22 mouse cellular contexts compared by ENCODE assay signal in genomic region chr13:53270549-53270948, GRCm38 (mm10). TPM values are rescaled to one million over a fixed set of nuclear protein-coding genes. Genes with fewer than 3 reads are reported as not detected.
"Had no signal": no experiment of that assay in that cellular context is flagged by ENCODE, and none has a peak within 500 bp of the region (broad histone marks: within the 10 kb centered on the region; RNA-seq: fewer than 3 reads in every experiment).

No protein-coding gene starts in this region.

- DNase-seq: liver, postnatal 0 days; lung, adult 2 months; lung, postnatal 4 days; midbrain, embryonic 14.5 days; retina, postnatal 1 day; right cerebral cortex, adult 18-20 months; right cerebral cortex, postnatal 25 days; right cerebral cortex, postnatal 4 days; spleen, adult 18-20 months; thymus, adult 2 months; thymus, postnatal 25 days; thymus, postnatal 4 days had no signal

- H3K27ac ChIP-seq: lung, embryonic 15.5 days; midbrain, embryonic 10.5 days; midbrain, embryonic 12.5 days; neural tube, embryonic 13.5 days; neural tube, embryonic 15.5 days had no signal

- ATAC-seq: liver, postnatal 0 days; lung, postnatal 0 days; midbrain, embryonic 16.5 days had no signal

- H3K36me3 ChIP-seq: lung, embryonic 15.5 days; midbrain, embryonic 10.5 days; midbrain, embryonic 12.5 days; neural tube, embryonic 13.5 days; neural tube, embryonic 15.5 days had no signal

- H3K27me3 ChIP-seq: lung, embryonic 15.5 days; midbrain, embryonic 12.5 days; neural tube, embryonic 13.5 days; neural tube, embryonic 15.5 days had no signal

- H3K9me3 ChIP-seq: lung, embryonic 15.5 days; midbrain, embryonic 10.5 days; midbrain, embryonic 12.5 days; neural tube, embryonic 13.5 days; neural tube, embryonic 15.5 days had no signal

- H3K4me3 ChIP-seq: lung, embryonic 15.5 days; midbrain, embryonic 10.5 days; midbrain, embryonic 12.5 days; myocyte; neural tube, embryonic 13.5 days; neural tube, embryonic 15.5 days had no signal

RNA-seq across cellular contexts. Expression of gene Ror2, which starts 15.4 kb away (rescaled TPM):
- total RNA-seq: megakaryocyte, adult 5-6 weeks; megakaryocyte-erythroid progenitor cell, adult 5-6 weeks had no signal
